Mouse (Mus musculus): ENCODE results near the gene Nol3. TPM values are rescaled to one million over a fixed set of nuclear protein-coding genes. Genes with fewer than 3 reads are reported as not detected.
"Not testable (repeated sequence)": the region's sequence is repeated elsewhere in the genome, so short reads cannot be mapped to it uniquely, and the experiment has no call there.

Gene Nol3
- 10 to 100 TPM; 23.9 to 26.0 TPM for total RNA-seq (2021)
- long read RNA-seq, experiment 1, transcript Nol3-201 (4 exons, 3,176 nt): major isoform, 88 of 110 reads
- long read RNA-seq, experiment 1, partial matches to known transcripts: 15 of 110 reads
- long read RNA-seq, experiment 1, other reads (novel, unspliced or antisense): 7 of 110 reads
- long read RNA-seq, experiment 2, transcript Nol3-201 (4 exons, 3,176 nt): major isoform, 85 of 104 reads
- long read RNA-seq, experiment 2, partial matches to known transcripts: 8 of 104 reads
- long read RNA-seq, experiment 2, other reads (novel, unspliced or antisense): 11 of 104 reads

DNA sequence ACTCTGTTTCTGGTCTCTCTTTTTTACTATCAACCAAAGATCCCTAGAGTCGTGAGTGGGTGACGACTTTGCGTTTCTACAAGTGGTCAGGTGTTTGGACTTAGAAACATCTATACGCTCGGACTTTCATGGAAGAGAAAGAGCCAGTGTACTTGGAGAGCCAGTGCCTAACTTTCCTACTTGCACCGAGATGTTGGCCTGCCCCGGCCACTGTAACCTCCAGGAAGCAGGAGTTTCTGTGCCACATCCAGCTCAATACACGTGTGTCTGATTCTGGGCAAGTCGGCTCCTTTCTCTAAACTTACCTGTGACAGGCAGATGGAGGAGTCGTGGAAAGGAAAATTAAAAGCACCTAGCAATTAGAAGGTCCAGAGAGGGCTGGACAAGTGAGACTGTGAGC lies at the start of gene Nol3:
TSS of gene Nol3 (plus strand) at position 301 of the 400 bp plus-strand sequence.
- intact Hi-C loops (cut with DNase I): no loop called here
- DNase-seq: no peak

DNA sequence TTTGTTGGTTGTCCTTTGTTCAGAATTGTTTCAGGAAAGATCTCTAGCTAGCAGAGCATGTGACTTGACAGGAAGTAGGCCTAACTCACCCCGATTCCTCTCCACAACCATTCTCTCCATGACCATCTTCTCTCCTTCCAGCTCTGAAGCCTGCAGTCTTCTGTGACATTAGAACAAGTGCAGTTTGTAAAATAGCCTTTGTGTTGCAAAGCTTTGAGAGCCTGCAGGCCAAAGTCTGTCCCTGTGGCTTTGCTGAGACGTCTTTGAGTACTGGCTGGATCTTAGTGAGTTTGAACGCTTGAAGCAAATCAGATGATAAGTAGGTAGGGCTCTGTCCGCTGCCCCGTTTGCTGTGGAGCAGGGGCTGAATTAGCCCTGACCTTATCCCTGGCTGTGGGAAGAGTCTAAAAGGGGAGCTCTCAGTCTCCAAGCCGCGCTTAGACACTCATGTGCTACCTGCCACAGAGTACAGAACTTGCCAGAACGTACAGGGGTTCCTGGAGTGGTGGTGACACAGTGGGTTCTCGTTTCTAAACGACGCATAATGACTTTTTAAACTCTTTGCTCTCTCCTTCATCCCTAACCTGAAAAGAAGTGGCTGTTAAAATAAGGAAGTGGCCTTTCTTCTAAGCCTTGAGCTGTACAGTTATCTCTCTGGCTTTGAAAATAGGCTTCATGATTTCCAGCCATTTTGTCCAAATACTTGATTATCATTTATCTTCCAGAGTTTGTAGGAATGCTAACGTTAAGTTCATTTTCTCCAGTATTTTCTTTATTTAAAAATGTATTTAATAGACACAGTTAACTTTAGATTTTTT lies 44.2 kb upstream of the Nol3 start:
- intact Hi-C loops (cut with DNase I): no loop called here
- DNase-seq: no peak

DNA sequence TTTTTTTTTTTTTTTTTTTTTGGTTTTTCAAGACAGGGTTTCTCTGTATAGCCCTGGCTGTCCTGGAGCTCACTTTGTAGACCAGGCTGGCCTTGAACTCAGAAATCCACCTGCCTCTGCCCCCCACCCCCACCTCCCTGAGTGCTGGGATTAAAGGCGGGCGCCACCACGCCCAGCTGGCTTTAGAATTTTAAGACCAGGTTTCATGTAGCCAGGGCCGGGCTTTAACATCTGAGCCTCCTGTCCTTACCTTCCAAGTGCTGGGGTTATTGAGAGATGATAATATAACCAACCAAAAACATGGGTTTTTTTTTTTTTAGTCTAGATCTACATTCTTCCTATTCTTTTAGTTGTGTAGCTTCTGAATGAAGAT lies 43.6 kb upstream of the Nol3 start:
- intact Hi-C loops (cut with DNase I); DNase-seq: not testable (repeated sequence)

DNA sequence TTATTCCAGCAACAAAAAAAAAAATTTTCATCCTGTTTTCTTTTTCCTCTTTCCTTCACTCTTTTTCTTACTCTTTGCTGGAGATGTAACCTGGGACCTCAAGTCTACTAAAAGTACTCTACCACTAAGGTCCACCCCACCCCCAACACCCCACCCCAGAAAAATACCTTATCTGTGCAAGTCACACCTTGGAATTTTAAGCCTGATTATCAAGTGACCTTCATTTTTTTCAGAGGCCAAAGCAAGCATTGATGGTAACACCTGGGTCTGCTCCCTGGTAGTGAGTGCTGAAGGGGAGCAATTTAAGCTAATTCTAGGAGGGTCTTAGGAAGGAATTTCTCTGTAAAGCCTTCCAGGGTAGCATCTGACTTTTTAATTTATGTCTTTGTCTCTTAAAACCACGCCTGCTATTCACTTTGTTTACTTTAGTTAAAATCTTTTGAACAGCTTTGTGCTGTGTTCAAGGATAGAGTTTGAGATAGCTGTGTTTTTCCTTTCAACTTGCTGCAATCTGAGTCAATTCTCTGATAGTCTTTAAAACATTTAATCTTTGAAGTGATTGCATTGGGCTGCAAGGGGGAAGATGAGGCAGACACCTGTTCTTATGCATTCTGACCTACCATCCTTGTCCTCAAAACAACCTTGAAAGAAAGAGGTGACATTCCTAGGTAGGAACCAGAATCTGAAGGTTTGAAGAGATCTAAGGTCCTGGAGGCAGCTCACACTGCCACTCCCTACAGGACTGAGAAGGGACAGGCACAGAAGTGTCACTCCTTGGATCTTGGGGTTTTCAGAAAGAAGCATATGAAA lies 42.6 kb upstream of the Nol3 start:
- intact Hi-C loops (cut with DNase I): no loop called here
- no peak for DNase-seq

DNA sequence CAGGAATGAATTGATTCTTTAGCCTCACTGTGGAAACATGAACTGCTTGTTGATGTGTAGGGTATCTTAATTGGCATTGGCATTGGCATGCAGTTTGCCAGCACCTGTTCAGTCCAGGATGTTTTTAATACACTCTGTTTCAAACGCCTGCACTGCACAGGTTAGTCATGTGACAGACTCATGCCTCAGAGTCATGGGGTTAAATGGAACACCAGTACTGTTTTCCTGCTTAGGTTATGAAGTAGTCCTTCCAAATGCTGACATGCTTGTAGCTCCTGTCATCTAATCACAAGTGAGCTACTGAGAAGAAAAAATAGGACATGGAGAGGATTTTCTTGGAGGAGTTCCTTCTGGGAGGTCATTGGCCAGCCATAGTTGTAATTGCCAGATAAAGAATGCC lies 40.7 kb upstream of the Nol3 start:
- no peak for DNase-seq
- intact Hi-C loops (cut with DNase I): no loop called here

DNA sequence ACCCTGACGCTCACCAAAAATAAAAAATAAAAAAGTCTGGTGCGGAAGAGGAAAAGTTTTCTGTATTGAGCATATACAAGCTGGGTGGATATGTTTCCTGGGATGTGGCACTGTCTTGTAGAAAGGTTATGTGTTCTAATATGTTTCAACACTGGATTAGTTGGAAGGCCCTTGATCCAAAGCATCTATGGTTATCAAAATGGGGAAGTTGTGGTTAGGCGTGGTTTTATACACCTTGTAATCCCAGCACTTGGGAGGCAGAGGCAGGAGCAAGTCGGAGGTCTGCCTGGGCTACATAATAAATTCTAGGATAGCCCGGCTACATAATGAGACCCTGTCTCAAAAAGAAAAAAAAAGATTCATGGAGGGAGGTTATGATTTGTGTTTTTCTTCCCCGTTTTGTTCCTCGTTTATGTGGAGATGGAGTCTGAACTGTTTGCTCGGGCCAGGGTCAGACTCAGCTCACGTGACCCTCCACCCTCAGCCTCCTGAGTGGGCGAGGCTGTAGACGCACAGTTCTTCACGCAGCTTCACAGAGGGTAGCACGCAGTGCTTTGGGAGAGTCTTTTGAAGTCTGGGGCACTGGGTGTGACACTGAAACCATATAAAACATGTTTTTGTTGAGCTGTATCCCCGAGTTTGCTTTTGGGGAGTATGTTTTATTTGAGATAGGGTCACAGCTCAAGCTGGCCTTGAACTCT lies 38.3 kb upstream of the Nol3 start:
- intact Hi-C loops (cut with DNase I): no loop called here
- no peak for DNase-seq

DNA sequence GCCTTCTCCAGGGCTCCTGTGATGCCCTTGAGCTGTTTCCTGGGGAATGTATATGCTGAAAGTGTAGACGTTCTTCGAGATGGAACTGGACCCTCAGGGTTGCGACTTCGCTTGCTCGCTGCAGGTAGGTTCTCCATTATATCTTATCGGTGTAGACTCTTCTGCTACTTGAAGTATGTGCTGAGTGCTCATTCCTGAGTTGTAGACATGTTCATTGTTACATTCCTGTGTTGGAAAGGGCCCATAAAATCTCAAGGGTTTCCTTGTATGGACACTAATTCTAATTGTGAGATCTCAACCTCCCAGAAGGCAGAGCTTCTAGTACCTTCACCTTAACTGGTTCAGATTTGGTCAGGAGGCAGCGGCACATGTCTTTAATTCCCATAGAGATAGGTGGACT lies 34.9 kb upstream of the Nol3 start:
- intact Hi-C loops (cut with DNase I): no loop called here
- DNase-seq: no peak

DNA sequence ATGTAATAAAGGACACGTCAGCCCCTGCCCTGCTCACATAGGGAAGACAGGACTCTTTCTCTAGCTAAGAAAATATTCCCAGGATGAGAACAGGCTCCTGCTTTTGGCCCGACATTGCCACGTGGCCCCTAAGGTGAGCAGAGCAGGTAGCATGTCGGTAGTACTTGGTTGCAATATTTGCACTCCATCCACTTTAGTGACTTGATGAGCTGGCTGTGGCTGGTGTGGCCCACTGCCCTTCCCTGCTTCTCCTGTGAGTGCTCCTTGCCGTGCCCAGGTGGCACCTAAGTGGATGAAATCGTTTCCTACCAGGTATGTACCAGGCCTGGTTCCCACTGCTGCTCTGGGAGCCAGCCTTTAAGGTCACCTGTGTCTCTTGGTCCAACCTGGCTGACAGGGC lies 24.0 kb upstream of the Nol3 start:
- DNase-seq: no peak

DNA sequence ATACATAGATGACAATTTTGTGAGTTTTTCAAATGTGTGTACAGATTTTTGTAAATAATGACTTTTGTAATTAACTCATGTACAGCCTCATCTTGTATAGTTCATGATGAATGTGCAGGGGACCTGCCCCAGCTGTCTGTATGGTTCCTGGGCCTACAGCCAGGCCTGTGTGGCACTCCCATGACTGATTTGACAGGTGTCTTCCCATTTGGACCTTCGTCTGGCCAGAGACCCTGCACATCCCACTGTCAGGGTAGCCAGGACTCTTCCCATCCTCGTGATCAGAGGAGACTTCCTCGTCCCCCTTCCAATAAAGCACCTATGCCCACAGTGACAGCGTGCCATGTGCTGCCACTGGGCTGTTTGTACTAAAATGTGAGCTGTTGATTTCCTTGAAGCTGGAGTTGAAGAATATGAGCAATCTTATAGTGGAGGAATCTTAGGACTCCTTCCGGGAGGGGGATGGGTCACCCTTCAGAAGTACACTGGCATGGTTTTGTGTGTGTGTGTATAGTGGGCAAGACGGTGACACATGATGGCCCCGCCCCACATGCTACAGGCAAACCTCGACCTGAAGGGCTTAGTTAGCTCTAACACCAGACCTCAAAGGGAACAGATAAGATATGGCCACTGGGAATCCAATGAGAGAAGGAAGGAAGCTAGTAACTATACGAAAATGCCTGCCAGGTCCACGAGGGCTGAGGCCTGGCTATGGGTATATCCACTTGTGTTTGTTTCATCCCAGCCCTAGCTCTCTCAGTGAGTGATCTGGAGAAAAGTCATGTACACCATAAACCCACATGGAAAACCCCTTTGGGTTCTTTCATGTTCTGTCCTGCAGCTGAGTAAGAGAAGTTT lies 23.0 kb upstream of the Nol3 start:
- intact Hi-C loops (cut with DNase I): loop anchor here (5.0 kb wide), 1 partner anchor 34 kb away; the partner anchor contains the start of gene 4931428F04Rik
- no peak for DNase-seq

More for the DNA sequence above, 24.0 kb upstream of the Nol3 start:
- intact Hi-C loops (cut with DNase I): loop anchor here (5.0 kb wide), 1 partner anchor 35 kb away; the partner anchor contains the start of gene 4931428F04Rik

DNA sequence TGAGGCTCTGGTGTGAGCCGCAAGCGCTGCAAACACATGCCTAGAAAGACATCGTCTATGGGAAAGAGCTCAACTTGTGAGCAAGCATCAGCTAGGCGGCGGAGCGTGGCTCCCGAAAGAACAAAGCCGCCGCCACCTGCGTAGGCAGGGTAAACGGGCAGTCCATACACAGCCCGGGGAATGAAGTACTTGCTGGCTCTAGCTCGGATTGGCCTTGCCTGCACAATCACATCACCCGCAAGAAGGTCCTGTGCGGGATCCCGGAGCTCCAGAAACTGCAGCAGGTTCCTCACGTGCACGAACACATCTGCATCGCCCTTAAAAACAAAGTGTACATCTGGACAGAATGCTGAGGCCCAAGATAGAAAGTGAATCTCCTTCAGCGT lies 22.2 kb upstream of the Nol3 start:
- no peak for DNase-seq
- intact Hi-C loops (cut with DNase I): loop anchor here (5.0 kb wide), 1 partner anchor 34 kb away; the partner anchor contains the start of gene 4931428F04Rik

DNA sequence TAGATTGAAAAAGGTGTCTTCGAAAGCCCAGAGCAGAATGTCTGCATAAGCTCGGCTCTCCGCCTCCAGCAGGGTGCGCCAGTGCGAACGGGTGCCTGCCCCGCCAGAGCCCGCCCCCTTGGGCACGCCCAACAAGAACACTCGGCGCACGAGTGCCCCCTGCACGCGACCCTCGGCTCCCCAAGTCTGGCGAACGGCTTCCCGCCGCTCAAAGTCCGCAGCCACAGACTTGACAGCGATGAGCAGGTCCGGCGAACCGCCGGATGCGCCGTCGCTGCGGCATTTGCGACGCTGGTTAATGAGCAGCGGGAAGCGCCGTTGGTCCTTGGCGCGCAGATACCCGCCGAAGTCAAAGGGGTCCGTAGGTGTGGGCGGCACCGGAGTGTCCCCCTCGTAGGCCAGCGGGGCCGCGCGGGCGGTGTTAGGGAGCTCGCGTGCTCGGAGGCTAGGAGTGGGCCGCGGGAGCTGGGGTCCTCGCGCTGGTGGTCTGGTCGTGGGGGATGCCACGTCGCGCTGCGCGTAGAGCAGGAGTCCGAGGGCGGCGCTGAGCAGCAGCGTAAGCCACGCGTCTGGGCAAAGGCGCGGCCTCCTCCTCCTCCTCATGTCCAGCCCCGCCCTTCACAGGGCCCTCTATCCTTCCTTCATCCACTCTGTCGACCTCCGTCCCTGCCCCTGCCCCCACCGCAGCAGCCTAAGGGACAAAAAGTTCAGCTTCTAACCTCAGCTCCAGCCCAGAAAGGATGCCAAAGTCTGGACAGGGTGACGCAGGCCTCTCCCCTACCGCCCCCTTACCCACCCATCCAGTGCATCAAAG lies 21.6 kb upstream of the Nol3 start:
- intact Hi-C loops (cut with DNase I): loop anchor here (5.0 kb wide), 1 partner anchor 33 kb away; the partner anchor contains the start of gene 4931428F04Rik
- peak; percentile 85 to 87 for DNase-seq

DNA sequence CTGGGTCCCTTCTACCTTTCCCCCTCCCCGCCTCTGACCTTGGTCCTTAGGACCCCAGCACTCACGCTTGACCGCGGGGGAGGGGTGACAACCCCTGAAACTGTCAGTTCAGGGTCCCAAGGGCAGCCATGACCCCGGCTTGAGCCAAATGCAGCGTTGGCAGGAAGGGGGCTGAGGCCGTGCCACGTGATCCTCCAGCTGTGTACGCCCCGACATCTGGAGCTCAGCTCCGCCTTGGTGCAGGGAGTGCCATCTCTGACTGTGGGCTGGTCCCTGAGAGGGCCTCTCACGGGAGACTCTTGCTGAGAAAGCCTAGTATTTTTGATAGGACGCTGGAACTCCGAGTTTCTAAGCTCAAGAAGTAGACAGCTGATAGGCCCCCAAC lies 21.0 kb upstream of the Nol3 start, which contains the start of gene B3gnt9:
TSS of gene B3gnt9 (minus strand) at position 188 of the 385 bp plus-strand sequence.
- intact Hi-C loops (cut with DNase I): loop anchor here (5.0 kb wide), 1 partner anchor 32 kb away; the partner anchor contains the start of gene 4931428F04Rik
- DNase-seq: peak in 1 of 2 experiments; percentile 78

DNA sequence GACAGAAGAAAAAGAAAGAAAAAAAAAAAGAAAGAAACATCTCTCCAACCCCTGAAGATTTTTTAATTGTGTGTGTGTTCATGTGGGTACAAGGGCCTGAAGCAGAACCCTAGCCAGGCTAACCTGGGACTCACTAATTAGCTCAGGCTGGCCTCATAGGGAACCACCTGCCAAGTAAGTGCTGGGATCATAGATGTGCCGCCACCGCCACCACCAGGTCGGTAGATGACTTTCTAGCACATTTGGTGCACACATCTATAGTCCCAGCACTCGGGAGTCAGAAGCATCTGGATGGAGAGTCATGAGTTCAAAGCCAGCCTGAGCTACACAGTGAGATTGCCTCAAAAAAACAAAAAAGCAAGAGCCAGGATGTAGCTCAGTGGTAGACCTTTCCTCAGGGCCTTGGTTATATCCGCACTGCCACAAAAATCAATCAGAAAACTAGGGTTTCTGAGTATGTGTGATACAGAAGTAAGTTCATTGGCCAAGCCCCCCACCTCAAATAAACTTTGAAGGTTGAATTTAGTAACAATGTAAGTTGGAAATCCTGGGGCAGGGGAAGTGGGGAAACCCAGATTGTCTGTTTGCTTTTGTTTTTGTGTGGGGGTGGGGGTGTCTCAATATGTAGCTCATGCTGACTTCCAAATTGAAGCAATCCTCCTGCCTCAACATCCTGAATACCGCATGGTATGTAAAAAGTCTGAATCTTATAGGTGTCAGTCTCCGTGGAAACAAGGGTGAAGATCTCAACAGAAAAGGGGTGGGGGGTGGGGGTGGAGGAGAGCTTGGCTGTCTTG lies 18.4 kb upstream of the Nol3 start:
- no peak for DNase-seq
- intact Hi-C loops (cut with DNase I): no loop called here

DNA sequence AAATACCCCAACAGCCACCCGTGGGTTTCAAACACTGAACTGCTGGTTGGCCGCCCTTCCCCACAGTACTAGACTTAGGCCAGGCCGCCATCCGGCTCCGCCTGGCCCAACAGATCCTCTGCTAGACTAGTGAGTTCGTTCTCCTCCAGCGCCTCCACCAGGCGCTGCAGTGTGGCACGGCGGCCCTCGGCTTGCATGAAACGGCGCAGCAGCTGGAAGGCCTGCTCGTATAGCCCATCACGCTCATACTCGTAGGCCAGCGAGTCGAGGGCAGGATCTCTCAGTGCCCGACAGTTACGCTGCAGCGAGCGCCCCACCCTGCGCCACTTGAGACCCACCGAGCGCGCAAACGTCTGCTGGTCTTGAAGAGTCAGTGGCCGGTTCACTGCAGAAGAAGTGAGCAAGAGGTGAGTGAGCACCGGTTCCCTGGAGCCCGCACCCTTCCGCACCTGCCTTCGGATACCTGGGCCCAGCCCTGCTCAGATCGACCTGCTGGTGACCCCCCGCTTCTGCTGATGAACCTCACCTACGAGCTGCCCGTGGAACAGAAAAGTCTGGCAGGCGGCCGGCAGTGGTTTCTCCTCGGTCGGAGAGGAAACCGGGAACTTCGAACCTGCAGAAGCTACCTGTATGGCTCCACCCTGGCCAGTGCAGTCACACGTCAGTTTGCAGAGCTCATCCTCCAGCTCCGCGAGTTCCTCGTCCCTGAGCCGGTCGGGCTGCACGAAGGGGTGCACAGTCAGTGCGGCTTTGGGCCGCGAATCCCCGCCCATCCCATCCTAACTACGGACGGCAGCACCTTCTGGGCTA lies 16.8 kb upstream of the Nol3 start:
- no peak for DNase-seq
- intact Hi-C loops (cut with DNase I): no loop called here

DNA sequence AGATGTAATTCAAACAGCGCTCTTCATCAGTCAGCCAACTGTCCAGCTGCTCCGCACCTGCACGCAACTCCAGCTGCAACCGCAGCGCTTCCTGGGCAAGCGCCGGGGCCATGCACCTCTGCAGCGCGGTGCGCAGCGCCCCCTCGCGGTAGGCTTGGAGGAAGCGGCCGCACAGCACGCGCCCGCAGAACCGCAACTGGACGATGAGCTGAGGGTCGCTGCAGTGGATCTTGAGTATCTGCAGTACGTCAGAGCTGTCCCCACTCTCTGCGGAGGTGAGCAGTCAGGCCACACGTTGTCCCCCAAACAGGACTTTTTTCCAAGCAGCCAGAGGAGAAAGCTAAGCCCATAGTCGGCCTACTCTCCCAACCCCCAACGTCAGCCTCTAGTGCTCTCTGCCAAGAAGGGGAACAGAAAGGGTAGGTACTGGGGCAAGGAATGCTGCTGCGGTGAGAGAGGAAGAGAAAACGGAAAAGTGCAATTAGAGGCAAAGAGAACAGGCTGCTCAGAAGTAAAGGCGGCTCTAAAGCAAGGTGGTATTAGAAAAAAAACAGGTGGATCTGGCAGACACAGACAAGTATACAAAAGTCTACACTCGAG lies 16.1 kb upstream of the Nol3 start:
- intact Hi-C loops (cut with DNase I): loop anchor here (5.0 kb wide), 1 partner anchor 88 kb away; the partner anchor contains the start of gene Cbfb
- peak; percentile 59 to 71 for DNase-seq

Data from gastrocnemius, postnatal 36 days (tissue).